Mouse (Mus musculus) forebrain, embryonic 13.5 days (tissue): ENCODE measurements around the gene Tmem135. TPM values are rescaled to one million over a fixed set of nuclear protein-coding genes. Genes with fewer than 3 reads are reported as not detected.

Experiments used
- ATAC-seq: fragments of 200-750 bp; cut with Nextera tagmentation; 2 replicates; pipeline ENCODE4 v1.8.0; 2017
- H3K27ac ChIP-seq: fragments of 300-500 bp; sonication (generic); 2 replicates; pipeline ENCODE4 v1.5.1; 2015; ENCODE audit warnings: inconsistent platforms, mild to moderate bottlenecking, moderate library complexity
- H3K27me3 ChIP-seq: fragments of 300-500 bp; sonication (generic); 2 replicates; pipeline ENCODE4 v1.6.1; 2015; ENCODE audit warnings: mild to moderate bottlenecking, inconsistent platforms
- H3K36me3 ChIP-seq: fragments of 300-500 bp; sonication (generic); 2 replicates; pipeline ENCODE4 v1.6.1; 2015; ENCODE audit warnings: mild to moderate bottlenecking, inconsistent platforms; ENCODE audit not compliant: poor library complexity, severe bottlenecking
- H3K4me1 ChIP-seq: fragments of 300-500 bp; sonication (generic); 2 replicates; pipeline ENCODE4 v1.6.1; 2015; ENCODE audit warnings: inconsistent platforms
- H3K4me2 ChIP-seq: fragments of 300-500 bp; sonication (generic); 2 replicates; pipeline ENCODE4 v1.6.1; 2015; ENCODE audit warnings: inconsistent platforms, mild to moderate bottlenecking, moderate library complexity
- H3K4me3 ChIP-seq: fragments of 300-500 bp; sonication (generic); 2 replicates; pipeline ENCODE4 v1.5.1; 2015; ENCODE audit warnings: mild to moderate bottlenecking, inconsistent platforms
- H3K9ac ChIP-seq: fragments of 300-500 bp; sonication (generic); 2 replicates; pipeline ENCODE4 v1.6.1; 2015; ENCODE audit warnings: mild to moderate bottlenecking, inconsistent platforms
- H3K9me3 ChIP-seq: fragments of 300-500 bp; sonication (generic); replicated peaks from 2 replicates; pipeline ENCODE4 v1.6.1; 2016; ENCODE audit warnings: inconsistent platforms
- WGBS: fragments of 180-500 bp; shearing (Covaris S2); methylation state at CpG from one replicate; pipeline ENCODE4 v1.1.7; 2015; 5-methylcytosine and 5-hydroxymethylcytosine counted together
- polyA plus RNA-seq: library from polyadenylated mRNA; unstranded; fragments of >200 nt; fragmentation: Nextera tagmentation; extraction: Ambion mirVana; gene quantifications from 2 replicates; pipeline ENCODE4 v1.2.1, GENCODE M21; 2015

Gene Tmem135
- polyA plus RNA-seq, 1 experiment from 2014 or later: 18.3 TPM

DNA sequence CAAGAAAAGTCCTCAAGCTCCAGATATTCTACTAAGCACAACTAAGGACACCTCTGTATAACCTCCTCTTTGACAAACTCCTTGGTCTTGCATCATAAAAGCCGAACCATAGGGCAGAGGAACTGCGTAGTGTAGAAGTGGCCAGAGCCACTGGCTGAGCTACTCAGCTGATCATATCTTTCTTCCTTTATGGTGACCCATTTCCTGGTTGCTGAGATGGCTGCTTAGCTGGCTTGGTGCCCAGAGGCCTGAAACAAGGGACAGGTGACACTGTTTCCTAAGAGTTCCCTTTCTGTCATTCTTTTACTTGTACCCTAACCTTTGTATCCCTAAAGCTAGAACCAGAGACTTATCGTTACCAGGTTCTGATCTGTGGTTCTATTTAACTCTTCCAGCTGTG lies 7.3 kb upstream of the Tmem135 start:
- WGBS: 94% methylated on average over 3 of the region's 3 CpGs
- Histone ChIP-seq H3K9ac (no peak overlapping the region), H3K4me3 (no peak overlapping the region), H3K4me2 (no peak overlapping the region), H3K27ac (no peak overlapping the region), H3K9me3 (no peaks in the 10 kb centered on the region), H3K4me1 (no peaks in the 10 kb centered on the region), H3K27me3 (peaks cover 3% of the 10 kb centered on the region; the same call in 1 of the 2 replicates), H3K36me3 (0 out of 2 replicates have a peak, but pooled peaks cover 3% of the 10 kb centered on the region)
- no peak for ATAC-seq

DNA sequence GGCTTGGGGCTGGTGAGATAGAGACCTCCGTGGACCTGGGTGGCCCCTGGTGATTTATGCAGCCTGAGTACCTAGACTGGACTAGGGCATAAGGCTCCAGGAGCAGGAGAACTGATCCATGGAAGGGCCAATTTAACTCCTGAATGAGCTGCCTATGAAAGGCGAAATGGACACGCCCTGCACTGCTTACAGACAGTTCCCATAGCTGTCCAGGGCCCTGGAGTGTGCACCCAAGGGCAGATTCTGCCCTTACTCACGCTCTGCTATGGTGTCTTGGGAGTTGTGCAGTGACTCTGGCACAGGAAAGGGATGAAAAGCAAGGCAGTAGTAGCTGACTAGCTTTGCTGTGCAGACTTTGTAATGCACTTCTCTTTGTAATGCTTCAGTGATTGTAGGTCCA lies 6.3 kb upstream of the Tmem135 start:
- H3K27me3 ChIP-seq: peaks cover 4% of the 10 kb centered on the region
- 84% methylated on average over 4 of the region's 4 CpGs for WGBS
- H3K36me3 ChIP-seq: 0 out of 2 replicates have a peak, but pooled peaks cover 3% of the 10 kb centered on the region
- H3K4me2 ChIP-seq: no peak overlapping the region
- H3K9ac ChIP-seq: no peak overlapping the region
- no peaks in the 10 kb centered on the region for H3K9me3 ChIP-seq
- no peak overlapping the region for H3K4me3 ChIP-seq
- ATAC-seq: no peak
- peaks cover under 1% of the 10 kb centered on the region; the same call in 1 of the 2 replicates for H3K4me1 ChIP-seq
- H3K27ac ChIP-seq: no peak overlapping the region

DNA sequence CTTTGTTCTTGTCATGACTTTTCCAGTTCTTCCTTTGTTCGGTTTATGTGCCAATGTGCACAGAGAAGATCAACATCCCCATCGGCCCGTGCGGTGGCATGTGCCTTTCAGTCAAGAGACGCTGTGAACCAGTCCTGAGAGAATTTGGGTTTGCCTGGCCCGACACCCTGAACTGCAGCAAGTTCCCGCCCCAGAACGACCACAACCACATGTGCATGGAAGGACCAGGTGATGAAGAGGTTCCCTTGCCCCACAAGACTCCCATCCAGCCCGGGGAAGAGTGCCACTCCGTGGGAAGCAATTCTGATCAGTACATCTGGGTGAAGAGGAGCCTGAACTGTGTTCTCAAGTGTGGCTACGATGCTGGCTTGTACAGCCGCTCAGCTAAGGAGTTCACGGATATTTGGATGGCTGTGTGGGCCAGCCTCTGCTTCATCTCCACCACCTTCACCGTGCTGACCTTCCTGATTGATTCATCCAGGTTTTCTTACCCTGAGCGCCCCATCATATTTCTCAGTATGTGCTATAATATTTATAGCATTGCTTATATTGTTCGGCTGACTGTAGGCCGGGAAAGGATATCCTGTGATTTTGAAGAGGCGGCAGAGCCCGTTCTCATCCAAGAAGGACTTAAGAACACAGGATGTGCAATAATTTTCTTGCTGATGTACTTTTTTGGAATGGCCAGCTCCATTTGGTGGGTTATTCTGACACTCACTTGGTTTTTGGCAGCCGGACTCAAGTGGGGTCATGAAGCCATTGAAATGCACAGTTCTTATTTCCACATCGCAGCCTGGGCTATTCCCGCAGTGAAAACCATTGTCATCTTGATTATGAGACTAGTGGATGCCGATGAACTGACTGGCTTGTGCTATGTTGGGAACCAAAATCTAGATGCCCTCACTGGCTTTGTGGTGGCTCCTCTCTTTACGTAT lies 3.3 kb upstream of the Tmem135 start:
- H3K4me3 ChIP-seq: no peak overlapping the region
- H3K4me1 ChIP-seq: peaks cover 15% of the 10 kb centered on the region
- no peak for ATAC-seq
- peaks cover 22% of the 10 kb centered on the region for H3K27me3 ChIP-seq
- H3K4me2 ChIP-seq: no peak overlapping the region
- no peaks in the 10 kb centered on the region for H3K9me3 ChIP-seq
- H3K9ac ChIP-seq: no peak overlapping the region
- 0 out of 2 replicates have a peak, but pooled peaks cover 3% of the 10 kb centered on the region for H3K36me3 ChIP-seq
- H3K27ac ChIP-seq: no peak overlapping the region
- WGBS: 95% methylated on average over 24 of the region's 24 CpGs

DNA sequence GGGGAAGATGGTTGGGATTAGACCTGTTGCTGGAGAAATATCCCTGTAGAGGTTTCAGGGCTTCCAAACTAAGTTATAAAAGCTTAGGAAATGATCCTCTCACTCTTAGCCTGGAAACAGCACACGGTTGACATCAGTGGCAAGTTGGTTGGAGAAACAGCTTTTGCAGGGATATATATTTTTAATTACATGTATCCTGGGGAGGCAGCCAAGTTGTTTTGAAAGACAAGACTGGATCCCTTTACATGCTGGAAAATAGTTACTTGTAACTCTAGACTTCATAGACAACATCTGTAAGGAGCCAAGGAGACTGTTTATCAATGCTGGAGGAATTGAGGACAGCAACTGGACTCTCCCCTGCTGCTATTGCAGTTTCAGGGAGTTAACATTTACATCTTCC lies 2.0 kb upstream of the Tmem135 start:
- Histone ChIP-seq H3K4me3 (no peak overlapping the region), H3K9me3 (no peaks in the 10 kb centered on the region), H3K36me3 (0 out of 2 replicates have a peak, but pooled peaks cover 3% of the 10 kb centered on the region), H3K4me2 (peak overlapping the region; percentile 13; the same call in 1 of the 2 replicates), H3K27me3 (peaks cover 29% of the 10 kb centered on the region), H3K27ac (no peak overlapping the region), H3K9ac (no peak overlapping the region), H3K4me1 (peaks cover 28% of the 10 kb centered on the region)
- WGBS: 51% methylated on average over 1 of the region's 1 CpGs
- no peak for ATAC-seq

DNA sequence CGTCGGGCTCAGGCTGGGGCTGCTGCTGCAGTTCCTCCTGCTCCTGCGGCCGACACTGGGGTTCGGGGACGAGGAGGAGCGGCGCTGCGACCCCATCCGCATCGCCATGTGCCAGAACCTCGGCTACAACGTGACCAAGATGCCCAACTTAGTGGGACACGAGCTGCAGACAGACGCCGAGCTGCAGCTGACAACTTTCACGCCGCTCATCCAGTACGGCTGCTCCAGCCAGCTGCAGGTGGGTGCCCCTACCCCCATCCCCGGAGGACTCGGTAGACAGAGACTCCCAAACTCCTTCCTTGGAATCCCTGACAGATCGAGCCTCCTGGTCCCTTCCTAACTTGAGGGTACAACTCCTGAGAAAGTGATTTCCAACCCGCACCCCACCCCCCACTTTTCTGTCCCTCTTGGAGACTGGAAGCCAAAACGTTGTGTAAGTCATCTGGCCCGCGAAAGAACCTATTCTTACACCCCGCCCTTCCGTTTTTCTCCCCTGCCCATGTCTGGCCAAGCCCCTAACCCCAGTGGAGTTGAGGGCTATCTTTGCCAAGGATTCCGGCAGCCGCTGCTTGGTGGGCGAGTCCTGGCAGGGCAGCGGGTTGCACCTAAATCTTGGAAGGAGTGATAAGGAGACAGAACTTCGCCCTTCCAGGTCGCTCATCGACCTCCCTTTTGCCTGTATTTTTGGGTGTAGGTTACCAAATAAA lies 865 bp upstream of the Tmem135 start:
- Histone ChIP-seq H3K4me3 (peak overlapping the region; percentile 66), H3K36me3 (0 out of 2 replicates have a peak, but pooled peaks cover 3% of the 10 kb centered on the region), H3K4me2 (peak overlapping the region; percentile 99), H3K9ac (peak overlapping the region; percentile 77), H3K27me3 (peaks cover 29% of the 10 kb centered on the region), H3K27ac (peak overlapping the region; percentile 48; the same call in 1 of the 2 replicates), H3K4me1 (peaks cover 37% of the 10 kb centered on the region), H3K9me3 (no peaks in the 10 kb centered on the region)
- peak; percentile 5 for ATAC-seq
- 1% methylated on average over 35 of the region's 35 CpGs for WGBS

DNA sequence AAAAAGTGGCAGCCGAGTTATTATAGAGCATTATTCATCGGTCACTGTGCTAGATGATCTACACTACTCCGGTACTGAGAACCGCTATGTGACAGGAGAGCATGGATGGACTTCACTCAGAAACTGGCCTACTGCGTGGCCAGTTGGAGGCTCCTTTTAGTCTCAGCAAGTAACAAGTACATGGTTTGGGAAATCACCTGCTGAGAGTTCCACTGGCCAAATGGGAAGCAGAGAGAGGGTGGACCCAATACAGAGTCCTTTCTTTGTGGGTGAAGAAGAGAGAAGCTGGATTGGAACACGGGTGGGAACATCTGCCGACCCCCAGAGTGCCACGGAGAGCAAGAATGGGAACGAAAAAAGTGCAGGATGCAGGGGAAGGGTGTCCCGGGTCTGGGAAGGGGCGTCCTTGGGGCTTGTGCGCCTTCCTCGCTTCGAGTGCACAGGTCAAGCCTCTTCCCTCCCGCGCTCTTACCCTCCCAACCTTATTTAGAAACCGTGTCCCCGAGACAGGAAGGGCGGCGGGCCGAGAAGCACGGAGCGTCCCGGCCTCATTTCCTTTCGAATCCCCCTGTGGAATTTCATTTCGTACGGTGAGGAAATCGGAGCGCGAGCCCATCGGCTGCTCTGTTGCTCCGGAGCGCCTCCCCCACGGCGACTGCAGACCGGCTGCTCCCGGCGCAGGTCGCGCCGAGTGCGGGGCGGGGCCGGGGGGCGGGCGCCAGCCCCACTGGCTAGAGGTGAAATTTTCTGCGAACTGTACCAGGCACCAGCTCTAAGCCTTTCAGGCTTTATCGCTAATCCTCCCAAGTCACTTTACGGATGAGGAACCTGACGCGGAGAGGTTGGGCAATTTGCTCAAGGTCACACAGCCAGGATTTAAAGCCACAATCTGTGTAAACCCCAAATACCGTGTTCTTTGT lies 709 bp downstream of the Tmem135 start:
- peak overlapping the region; percentile 66 for H3K4me3 ChIP-seq
- 0 out of 2 replicates have a peak, but pooled peaks cover 1% of the 10 kb centered on the region for H3K36me3 ChIP-seq
- H3K9ac ChIP-seq: peak overlapping the region; percentile 77
- H3K27me3 ChIP-seq: peaks cover 38% of the 10 kb centered on the region
- 5% methylated on average over 52 of the region's 52 CpGs for WGBS
- peak overlapping the region; percentile 40; the same call in 1 of the 2 replicates for H3K27ac ChIP-seq
- peak overlapping the region; percentile 99 for H3K4me2 ChIP-seq
- no peaks in the 10 kb centered on the region for H3K9me3 ChIP-seq
- peak; percentile 82 for ATAC-seq
- H3K4me1 ChIP-seq: peaks cover 37% of the 10 kb centered on the region

DNA sequence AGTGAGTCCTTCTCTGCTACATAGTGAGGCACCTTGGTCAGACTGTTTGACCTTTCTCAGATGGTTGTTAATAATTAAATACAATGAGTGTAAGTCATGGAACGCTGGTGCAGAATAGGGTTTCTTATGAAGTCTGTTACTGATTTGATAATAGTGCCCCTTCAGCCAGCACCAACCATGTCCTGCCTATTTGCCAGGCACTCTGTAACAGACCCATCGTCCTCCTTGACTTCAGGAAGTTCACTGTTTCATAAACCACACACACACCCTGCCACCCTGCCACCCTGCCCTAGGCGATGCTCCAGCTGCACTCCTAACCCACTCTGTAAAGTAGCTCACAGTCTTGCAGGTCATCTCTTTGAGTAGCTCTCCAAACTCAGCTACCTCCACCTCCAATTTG lies 2.1 kb downstream of the Tmem135 start:
- Histone ChIP-seq H3K9ac (no peak overlapping the region), H3K27me3 (peaks cover 42% of the 10 kb centered on the region), H3K4me1 (peaks cover 37% of the 10 kb centered on the region), H3K4me3 (no peak overlapping the region), H3K4me2 (no peak overlapping the region), H3K36me3 (no peaks in the 10 kb centered on the region), H3K27ac (no peak overlapping the region), H3K9me3 (no peaks in the 10 kb centered on the region)
- no peak for ATAC-seq
- 84% methylated on average over 3 of the region's 3 CpGs for WGBS

DNA sequence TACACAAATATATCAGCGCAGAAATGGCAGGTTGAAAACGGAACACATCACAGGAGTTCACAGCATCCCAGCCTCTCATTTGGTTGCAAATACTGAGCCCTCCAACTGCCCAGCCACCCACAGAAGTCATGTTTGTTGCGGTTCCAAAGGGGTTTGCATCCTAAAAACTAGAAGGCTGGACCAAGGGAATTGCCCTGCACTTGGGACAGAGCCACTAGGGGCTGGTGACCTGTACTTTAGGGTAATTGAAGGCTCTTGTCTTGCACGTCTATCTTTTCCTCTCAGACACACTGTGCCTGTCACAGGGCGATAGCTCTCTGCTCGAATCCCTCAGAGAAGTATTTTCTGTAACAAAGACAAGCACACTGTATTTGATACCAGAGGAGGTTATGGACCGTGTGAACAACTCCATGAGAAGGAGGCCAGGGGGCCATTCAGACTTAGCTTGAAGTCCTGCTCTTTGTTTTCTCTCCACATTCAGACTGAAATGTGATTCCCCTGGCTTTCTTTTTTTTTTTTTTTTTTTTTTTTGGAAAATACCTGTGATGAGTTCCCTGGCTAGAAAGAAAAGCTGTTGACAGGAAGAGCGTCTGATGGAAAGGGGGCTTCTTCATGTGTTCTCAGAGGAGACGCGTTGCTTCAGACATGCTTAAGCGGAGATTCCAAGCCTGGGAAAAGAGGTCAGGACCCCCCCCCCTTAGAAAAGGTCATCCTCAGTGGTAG lies 2.7 kb downstream of the Tmem135 start:
- Histone ChIP-seq H3K9ac (no peak overlapping the region), H3K36me3 (no peaks in the 10 kb centered on the region), H3K4me3 (no peak overlapping the region; the same call in 1 of the 2 replicates), H3K4me1 (peaks cover 37% of the 10 kb centered on the region), H3K4me2 (peak overlapping the region; percentile 19), H3K27ac (0 out of 2 replicates have a peak overlapping the region, but pooled peaks have one; percentile 10), H3K27me3 (peaks cover 46% of the 10 kb centered on the region), H3K9me3 (no peaks in the 10 kb centered on the region)
- WGBS: 28% methylated on average over 11 of the region's 11 CpGs
- ATAC-seq: no peak

DNA sequence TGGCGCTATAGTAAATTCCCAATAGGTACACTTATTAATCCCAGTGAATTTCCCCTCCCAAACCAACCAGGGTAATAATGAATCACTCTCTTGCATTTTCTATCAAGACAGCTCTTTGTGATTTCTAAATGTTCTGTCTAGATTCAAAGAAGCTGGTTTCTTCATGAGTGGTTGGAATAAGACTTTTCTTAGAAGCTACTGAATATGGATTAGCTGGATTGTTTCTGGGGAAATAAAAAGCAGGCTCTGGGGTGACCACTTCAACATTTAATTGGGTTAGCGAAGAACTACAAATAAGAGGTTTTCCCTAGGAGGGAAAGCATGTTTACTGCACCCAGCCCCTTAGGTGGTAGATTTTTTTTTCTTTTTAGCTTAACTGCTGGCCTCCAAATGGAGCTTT lies 3.3 kb downstream of the Tmem135 start:
- 11% methylated on average over 2 of the region's 2 CpGs for WGBS
- Histone ChIP-seq H3K27ac (no peak overlapping the region), H3K4me3 (no peak overlapping the region), H3K9ac (no peak overlapping the region), H3K27me3 (peaks cover 46% of the 10 kb centered on the region), H3K36me3 (no peaks in the 10 kb centered on the region), H3K4me1 (peaks cover 37% of the 10 kb centered on the region), H3K4me2 (peak overlapping the region; percentile 19), H3K9me3 (no peaks in the 10 kb centered on the region)
- ATAC-seq: no peak

DNA sequence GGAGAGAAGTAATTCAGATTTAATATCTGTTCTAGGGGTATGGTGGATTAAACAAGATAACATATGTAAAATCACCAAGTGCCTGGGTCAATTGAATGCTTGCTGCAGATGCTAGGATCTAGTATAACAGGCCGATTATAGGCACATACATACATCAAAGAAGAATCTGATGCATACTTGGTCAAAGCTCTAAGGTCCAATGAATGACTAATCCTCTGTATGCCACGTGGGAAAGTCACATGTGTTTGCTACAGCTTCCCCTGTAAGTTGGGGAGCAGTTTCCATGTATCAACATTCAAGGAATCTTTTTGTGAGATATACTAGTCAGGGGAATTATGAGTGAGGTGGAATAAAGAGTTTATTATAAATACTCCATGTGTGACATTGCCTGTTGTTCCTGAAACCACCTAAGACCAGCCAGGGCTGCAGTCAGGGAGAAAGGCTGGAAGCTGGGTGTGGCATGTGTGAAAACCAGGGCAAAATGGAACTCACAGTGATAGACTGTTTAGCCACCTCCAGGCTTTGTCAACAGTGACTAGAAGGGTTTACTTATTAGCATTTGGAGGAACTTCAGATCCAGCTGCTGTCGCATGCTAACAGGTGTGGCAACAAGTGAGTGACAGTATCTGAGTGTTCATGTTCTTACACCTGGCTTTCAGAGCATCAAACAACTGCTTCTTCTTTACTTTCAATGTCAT lies 6.0 kb downstream of the Tmem135 start:
- Histone ChIP-seq H3K27ac (no peak overlapping the region), H3K9ac (no peak overlapping the region), H3K36me3 (no peaks in the 10 kb centered on the region), H3K27me3 (peaks cover 34% of the 10 kb centered on the region), H3K9me3 (no peaks in the 10 kb centered on the region), H3K4me1 (peaks cover 24% of the 10 kb centered on the region), H3K4me2 (no peak overlapping the region), H3K4me3 (no peak overlapping the region)
- 76% methylated on average over 3 of the region's 3 CpGs for WGBS
- no peak for ATAC-seq
